Mouse (Mus musculus) right cerebral cortex, adult 2 months (tissue): ENCODE results near the gene Lbx1.

Source experiments
- DNase-seq, 2 experiments: peaks; one replicate each; pipeline ENCODE4 v3.0.0; 2021 to 2022; ENCODE audit warnings: low spot score in 2 of 2

Lbx1 gene

GRCm38 (mm10) chr19:45215431-45215830 is 20.2 kb downstream of the Lbx1 start:
- no peak for DNase-seq

GRCm38 (mm10) chr19:45209776-45210422 is 25.7 kb downstream of the Lbx1 start:
- no peak for DNase-seq

- no peak for DNase-seq
Observed at GRCm38 (mm10) chr19:45209191-45209590, 26.4 kb downstream of the Lbx1 start.

GRCm38 (mm10) chr19:45208438-45209060 is 27.1 kb downstream of the Lbx1 start:
- no peak for DNase-seq

- no peak for DNase-seq
Observed at GRCm38 (mm10) chr19:45207662-45208437, 27.8 kb downstream of the Lbx1 start.

GRCm38 (mm10) chr19:45207153-45207552 is 28.5 kb downstream of the Lbx1 start:
- DNase-seq: no peak

- no peak for DNase-seq
Observed at GRCm38 (mm10) chr19:45205311-45206105, 30.1 kb downstream of the Lbx1 start.

- no peak for DNase-seq
Observed at GRCm38 (mm10) chr19:45196967-45197366, 38.6 kb downstream of the Lbx1 start.

GRCm38 (mm10) chr19:45194651-45195050 is 41.0 kb downstream of the Lbx1 start:
- DNase-seq: no peak
